Mouse (Mus musculus) kidney, adult 8-10 months (tissue): ENCODE results near the gene Rhd.

ENCODE experiments used
- DNase-seq, 2 experiments: peaks; one replicate each; pipeline ENCODE4 v3.0.0; 2022

Rhd gene

GRCm38 (mm10) chr4:134937240-134938176 is 73.2 kb downstream of the Rhd start:
- DNase-seq = no peak

GRCm38 (mm10) chr4:134939900-134940299 is 75.6 kb downstream of the Rhd start:
- no peak for DNase-seq

GRCm38 (mm10) chr4:134943758-134944538 is 79.6 kb downstream of the Rhd start:
- DNase-seq = no peak
